Mouse (Mus musculus) heart, adult 10 weeks (tissue): Measurements from ENCODE around the gene Alkbh4. TPM values are rescaled to one million over a fixed set of nuclear protein-coding genes. Genes with fewer than 3 reads are reported as not detected.

Experiments used
- polyA plus RNA-seq: library from polyadenylated mRNA; stranded (reverse); fragments of 350-450 nt; fragmentation: Illumina TruSeq; extraction: RNeasy Lipid Tissue Mini Kit (QIAGEN cat#74804); gene quantifications from one replicate; pipeline ENCODE4 v1.2.3, GENCODE M21; 2014; ENCODE audit warnings: low read depth, low replicate concordance

Alkbh4 gene
- 5.4 TPM for polyA plus RNA-seq

GRCm38 (mm10) chr5:136135571-136136291, at the start of gene Alkbh4, which contains the start of gene Lrwd1:
Gene Alkbh4 (plus strand): TSS chr5:136136146.
Gene Lrwd1 (minus strand): TSS chr5:136136074.

GRCm38 (mm10) chr5:136115891-136116783, 19.8 kb upstream of the Alkbh4 start, which contains the start of gene Polr2j:
Gene Polr2j (plus strand): TSS chr5:136116631.

DNA sequence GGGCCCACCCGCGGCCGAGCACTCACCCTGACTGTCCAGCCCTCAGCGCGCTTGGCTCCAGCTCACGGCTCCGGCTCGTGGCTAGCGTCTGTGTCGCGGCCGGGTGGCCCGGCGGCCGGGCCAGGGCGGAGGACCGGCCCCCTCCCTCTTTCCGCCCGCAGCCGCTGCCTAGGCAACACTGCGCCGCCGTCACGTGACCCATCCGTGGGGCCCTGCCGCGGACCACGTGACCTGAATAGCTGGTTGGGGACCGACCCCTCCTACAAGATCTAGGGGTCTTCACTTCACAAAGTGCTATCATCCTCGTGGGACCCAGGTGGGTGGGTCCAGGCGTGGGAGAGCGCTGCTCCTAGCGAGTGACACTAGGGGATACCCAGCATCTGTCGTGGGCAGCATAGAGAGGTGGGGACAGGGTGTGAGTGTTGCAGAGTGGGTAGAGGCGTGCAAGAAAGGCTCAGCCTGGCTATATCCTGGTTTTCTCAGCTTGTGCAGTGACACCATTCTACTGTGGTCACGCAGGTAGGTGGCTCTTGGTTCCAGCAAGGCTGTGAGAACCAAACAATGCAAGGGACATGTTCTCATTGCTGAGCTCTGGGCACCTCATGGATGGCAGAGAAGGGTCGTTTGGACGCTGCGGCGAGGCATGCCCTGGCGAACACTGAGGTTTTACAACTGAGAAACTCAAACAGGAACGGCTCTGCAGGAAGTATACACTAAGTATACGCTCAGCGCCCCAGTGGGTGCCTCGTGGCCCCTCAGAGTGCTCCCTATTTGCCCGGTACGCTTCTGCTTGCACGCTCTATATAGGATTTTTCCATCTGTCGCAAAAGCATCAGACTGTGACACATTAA, 34.8 kb downstream of the Alkbh4 start, which contains the start of gene Orai2:
Gene Orai2, minus strand, starts transcription at position 202 of the 851 bp plus-strand sequence.

Other genes with a start within 250 kb of the Alkbh4 start
- 407 TPM for gene Hspb1, start 248.2 kb upstream of the Alkbh4 start, polyA plus RNA-seq
- 147 TPM for gene Ywhag, start 201.5 kb upstream of the Alkbh4 start, polyA plus RNA-seq
- 1.9 TPM for gene Ssc4d, start 161.6 kb upstream of the Alkbh4 start, polyA plus RNA-seq
- gene Zp3, start 156.0 kb upstream of the Alkbh4 start, polyA plus RNA-seq: not detected
- gene Dtx2, start 141.3 kb upstream of the Alkbh4 start, polyA plus RNA-seq: 6.9 TPM
- gene Upk3b, start 97.7 kb upstream of the Alkbh4 start, polyA plus RNA-seq: 20.8 TPM
- not detected for gene Upk3bl, start 81.7 kb upstream of the Alkbh4 start, polyA plus RNA-seq
- 5.2 TPM for gene Rasa4, start 52.2 kb upstream of the Alkbh4 start, polyA plus RNA-seq
- 85.2 TPM for gene Polr2j, start 19.5 kb upstream of the Alkbh4 start, polyA plus RNA-seq
- 8.7 TPM for gene Lrwd1, start 72 bp upstream of the Alkbh4 start, polyA plus RNA-seq
- gene Orai2, start 34.6 kb downstream of the Alkbh4 start, polyA plus RNA-seq: 1.3 TPM
- 19.7 TPM for gene Prkrip1, start 62.8 kb downstream of the Alkbh4 start, polyA plus RNA-seq
- gene Sh2b2, start 110.4 kb downstream of the Alkbh4 start, polyA plus RNA-seq: 0.94 TPM